Mouse (Mus musculus): Measurements from ENCODE around the gene Nos1. TPM values are rescaled to one million over a fixed set of nuclear protein-coding genes. Genes with fewer than 3 reads are reported as not detected.

Nos1 gene
- polyA plus RNA-seq, 1 experiment from 2014 or later: not detected

DNA sequence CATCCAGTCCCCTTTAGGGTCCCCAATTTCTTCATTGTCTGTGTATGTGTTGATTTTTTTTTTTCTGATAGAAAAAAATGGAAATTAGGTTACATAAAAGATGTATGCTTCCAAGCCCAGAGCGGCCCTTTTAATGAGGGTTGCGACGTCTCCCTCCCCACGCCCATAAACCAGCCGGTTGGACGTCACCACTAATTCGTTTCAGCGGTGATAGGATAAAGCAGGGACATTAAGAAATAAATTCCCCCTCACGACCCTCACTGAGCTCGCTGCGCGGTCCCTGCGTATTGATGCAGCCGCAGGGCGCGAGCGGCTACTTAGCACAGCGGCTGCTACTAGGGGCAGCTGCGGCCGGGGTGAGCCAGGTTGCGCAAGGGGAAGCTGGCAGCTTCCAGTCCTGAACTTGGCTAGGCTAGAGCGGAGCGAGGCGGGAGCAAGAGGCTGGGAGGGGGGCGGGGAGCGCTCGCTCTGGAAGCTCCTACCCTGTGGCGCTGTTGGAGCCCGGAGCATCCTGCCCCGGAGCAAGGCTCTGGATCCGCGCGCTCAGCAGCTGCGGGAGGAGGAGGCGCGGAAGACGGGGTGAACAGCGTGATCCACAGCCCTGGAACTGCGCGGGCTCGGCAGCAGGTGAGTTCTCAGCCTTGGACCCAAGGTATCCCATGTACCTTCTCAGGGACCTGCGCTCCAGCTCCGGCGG is 61.0 kb downstream of the Nos1 start:
- H3K36me3 ChIP-seq (ENCODE audit: control insufficient read depth, insufficient read depth, low read length): no peaks in the 10 kb centered on the region
- no peak overlapping the region for H3K9ac ChIP-seq (ENCODE audit: low read depth, low read length)
- no peak for ATAC-seq (replicated peaks; ENCODE audit: insufficient number of reproducible peaks, low FRiP score, low TSS enrichment)
- WGBS (ENCODE audit: insufficient replicate concordance): 2% methylated on average over 44 of the region's 44 CpGs
- 0 out of 2 replicates have a peak overlapping the region, but pooled peaks have one; percentile 2 for H3K4me3 ChIP-seq (ENCODE audit: low read depth, low read length)
- H3K4me1 ChIP-seq (ENCODE audit: control insufficient read depth, insufficient read depth, low read length): no peaks in the 10 kb centered on the region
- H3K4me2 ChIP-seq: no peak overlapping the region
- H3K27ac ChIP-seq (ENCODE audit: low read depth, low read length): no peak overlapping the region
- H3K27me3 ChIP-seq (ENCODE audit: control insufficient read depth, insufficient read depth, low read length): peaks cover 72% of the 10 kb centered on the region
- no peaks in the 10 kb centered on the region for H3K9me3 ChIP-seq (replicated peaks; ENCODE audit: control insufficient read depth, low read length)

DNA sequence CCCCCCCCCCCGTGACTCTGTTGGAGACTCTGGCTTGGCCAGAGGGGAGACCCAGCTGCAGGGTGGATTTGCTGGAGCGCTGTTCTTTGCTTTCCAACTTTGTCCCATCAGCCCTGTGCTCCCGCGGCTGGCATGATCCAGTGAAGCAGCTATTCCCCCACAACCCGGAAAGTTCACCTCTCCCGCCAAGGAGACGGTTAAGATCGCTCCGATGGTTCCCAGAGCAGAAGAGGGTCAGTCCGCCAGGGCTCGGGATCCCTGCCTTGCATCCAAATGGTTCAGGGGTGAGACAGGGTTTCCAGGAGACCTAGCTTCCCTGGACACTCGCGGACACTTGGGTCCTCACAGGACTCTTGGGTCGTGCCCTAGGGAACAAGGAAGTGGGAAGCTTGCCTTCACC is 61.9 kb downstream of the Nos1 start:
- WGBS (ENCODE audit: insufficient replicate concordance): 7% methylated on average over 14 of the region's 14 CpGs
- H3K4me3 ChIP-seq (ENCODE audit: low read depth, low read length): no peak overlapping the region
- no peaks in the 10 kb centered on the region for H3K9me3 ChIP-seq (replicated peaks; ENCODE audit: control insufficient read depth, low read length)
- H3K36me3 ChIP-seq (ENCODE audit: control insufficient read depth, insufficient read depth, low read length): no peaks in the 10 kb centered on the region
- H3K27ac ChIP-seq (ENCODE audit: low read depth, low read length): no peak overlapping the region
- no peak overlapping the region for H3K4me2 ChIP-seq
- no peak overlapping the region for H3K9ac ChIP-seq (ENCODE audit: low read depth, low read length)
- H3K4me1 ChIP-seq (ENCODE audit: control insufficient read depth, insufficient read depth, low read length): no peaks in the 10 kb centered on the region
- no peak for ATAC-seq (replicated peaks; ENCODE audit: insufficient number of reproducible peaks, low FRiP score, low TSS enrichment)
- H3K27me3 ChIP-seq (ENCODE audit: control insufficient read depth, insufficient read depth, low read length): peaks cover 66% of the 10 kb centered on the region

- Histone ChIP-seq H3K9me3 (replicated peaks; ENCODE audit: control insufficient read depth, low read length) (no peaks in the 10 kb centered on the region), H3K27ac (ENCODE audit: low read depth, low read length) (no peak overlapping the region), H3K9ac (ENCODE audit: low read depth, low read length) (no peak overlapping the region), H3K4me3 (ENCODE audit: low read depth, low read length) (no peak overlapping the region), H3K36me3 (ENCODE audit: control insufficient read depth, insufficient read depth, low read length) (no peaks in the 10 kb centered on the region), H3K27me3 (ENCODE audit: control insufficient read depth, insufficient read depth, low read length) (peaks cover 53% of the 10 kb centered on the region), H3K4me2 (no peak overlapping the region), H3K4me1 (ENCODE audit: control insufficient read depth, insufficient read depth, low read length) (no peaks in the 10 kb centered on the region)
- ATAC-seq (replicated peaks; ENCODE audit: insufficient number of reproducible peaks, low FRiP score, low TSS enrichment): no peak
- WGBS (ENCODE audit: insufficient replicate concordance): 19% methylated on average over 1 of the region's 1 CpGs
Observed at GRCm38 (mm10) chr5:117844611-117845010, 63.8 kb downstream of the Nos1 start.

DNA sequence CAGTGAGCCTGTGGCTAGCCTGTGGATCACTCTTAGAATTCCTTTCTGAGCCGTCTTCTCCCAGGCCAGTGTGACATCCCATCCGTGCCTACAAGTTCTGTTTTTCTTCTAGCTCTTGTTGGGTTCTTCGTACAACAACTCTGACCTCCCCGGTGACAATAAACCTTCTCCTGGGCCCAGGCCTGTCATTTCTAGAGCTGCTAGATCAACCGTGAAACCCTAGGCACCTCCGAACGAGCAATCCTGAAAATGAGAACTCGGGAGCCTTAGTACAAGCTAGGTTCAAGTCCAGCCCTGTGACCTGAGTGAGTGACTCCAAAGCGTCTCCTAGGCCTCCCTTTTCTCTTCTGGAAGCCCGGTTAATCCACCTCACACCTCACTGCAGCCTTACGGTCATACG is 69.6 kb downstream of the Nos1 start:
- WGBS (ENCODE audit: insufficient replicate concordance): 76% methylated on average over 12 of the region's 12 CpGs
- ATAC-seq (replicated peaks; ENCODE audit: insufficient number of reproducible peaks, low FRiP score, low TSS enrichment): no peak
- Histone ChIP-seq H3K9me3 (replicated peaks; ENCODE audit: control insufficient read depth, low read length) (no peaks in the 10 kb centered on the region), H3K27ac (ENCODE audit: low read depth, low read length) (no peak overlapping the region), H3K36me3 (ENCODE audit: control insufficient read depth, insufficient read depth, low read length) (no peaks in the 10 kb centered on the region), H3K4me3 (ENCODE audit: low read depth, low read length) (no peak overlapping the region), H3K4me1 (ENCODE audit: control insufficient read depth, insufficient read depth, low read length) (no peaks in the 10 kb centered on the region), H3K4me2 (no peak overlapping the region), H3K9ac (ENCODE audit: low read depth, low read length) (no peak overlapping the region), H3K27me3 (ENCODE audit: control insufficient read depth, insufficient read depth, low read length) (peaks cover 6% of the 10 kb centered on the region; the same call in 1 of the 2 replicates)

DNA sequence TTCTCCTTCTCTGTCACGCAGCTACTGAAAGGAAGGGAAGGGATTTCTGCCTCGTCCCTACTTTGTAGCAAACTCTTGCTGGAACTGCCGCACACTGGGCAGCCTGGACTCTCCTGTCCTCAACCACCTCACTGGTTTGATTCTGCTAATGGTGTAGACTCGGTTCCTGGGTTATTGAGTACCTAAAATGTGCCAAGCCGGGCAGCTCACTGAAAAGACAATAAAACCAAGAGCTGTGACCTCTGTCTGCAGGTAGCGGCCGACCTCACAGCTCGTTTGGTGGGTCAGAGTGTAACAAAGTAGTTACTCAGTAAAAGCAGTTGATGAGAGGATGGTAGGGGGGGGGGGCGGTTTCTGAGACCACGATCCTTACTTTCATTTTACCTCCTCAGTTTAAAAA is 72.9 kb downstream of the Nos1 start:
- H3K27ac ChIP-seq (ENCODE audit: low read depth, low read length): no peak overlapping the region
- H3K4me2 ChIP-seq: no peak overlapping the region
- 69% methylated on average over 10 of the region's 10 CpGs for WGBS (ENCODE audit: insufficient replicate concordance)
- no peak for ATAC-seq (replicated peaks; ENCODE audit: insufficient number of reproducible peaks, low FRiP score, low TSS enrichment)
- H3K36me3 ChIP-seq (ENCODE audit: control insufficient read depth, insufficient read depth, low read length): no peaks in the 10 kb centered on the region
- H3K27me3 ChIP-seq (ENCODE audit: control insufficient read depth, insufficient read depth, low read length): peaks cover 6% of the 10 kb centered on the region; the same call in 1 of the 2 replicates
- no peak overlapping the region for H3K9ac ChIP-seq (ENCODE audit: low read depth, low read length)
- H3K4me1 ChIP-seq (ENCODE audit: control insufficient read depth, insufficient read depth, low read length): no peaks in the 10 kb centered on the region
- H3K9me3 ChIP-seq (replicated peaks; ENCODE audit: control insufficient read depth, low read length): no peaks in the 10 kb centered on the region
- no peak overlapping the region for H3K4me3 ChIP-seq (ENCODE audit: low read depth, low read length)

DNA sequence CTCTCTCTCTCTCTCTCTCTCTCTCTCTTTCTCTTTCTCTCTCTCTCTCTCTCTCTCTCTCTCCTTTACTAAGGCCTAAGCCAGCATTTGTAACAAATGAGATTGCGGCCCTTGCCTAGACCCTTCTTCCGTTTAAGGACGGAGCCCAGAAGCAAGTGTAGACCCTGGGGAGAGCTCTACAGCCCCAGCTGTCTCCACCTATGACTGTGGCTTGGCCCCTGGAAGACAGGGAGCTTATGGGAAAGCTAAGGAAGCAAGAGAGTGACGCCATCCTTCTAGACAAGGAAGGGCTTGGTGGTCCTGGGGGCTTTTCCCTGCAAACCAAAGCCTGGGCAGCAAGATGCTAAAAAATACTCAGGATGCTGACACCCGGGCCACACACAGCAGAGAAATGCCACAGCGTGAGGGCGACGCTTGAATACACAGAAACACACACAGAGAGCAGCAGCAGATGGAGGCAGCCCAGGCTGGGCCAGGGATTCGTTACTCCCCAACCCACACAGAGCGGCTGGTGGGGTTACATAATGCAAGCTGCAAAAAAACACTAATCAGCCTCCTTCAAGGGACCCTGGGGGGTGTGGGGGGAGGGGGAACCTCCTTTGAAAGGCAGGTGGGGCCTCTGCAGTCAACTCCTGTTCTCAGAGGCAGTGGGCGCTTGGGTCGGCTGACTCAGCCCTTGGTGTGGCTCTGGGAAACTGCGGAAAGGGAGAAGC is 83.9 kb downstream of the Nos1 start:
- Histone ChIP-seq H3K4me3 (ENCODE audit: low read depth, low read length) (no peak overlapping the region), H3K36me3 (ENCODE audit: control insufficient read depth, insufficient read depth, low read length) (no peaks in the 10 kb centered on the region), H3K4me2 (no peak overlapping the region), H3K27ac (ENCODE audit: low read depth, low read length) (no peak overlapping the region), H3K27me3 (ENCODE audit: control insufficient read depth, insufficient read depth, low read length) (peaks cover 15% of the 10 kb centered on the region; the same call in 1 of the 2 replicates), H3K4me1 (ENCODE audit: control insufficient read depth, insufficient read depth, low read length) (no peaks in the 10 kb centered on the region), H3K9me3 (replicated peaks; ENCODE audit: control insufficient read depth, low read length) (no peaks in the 10 kb centered on the region), H3K9ac (ENCODE audit: low read depth, low read length) (no peak overlapping the region)
- no peak for ATAC-seq (replicated peaks; ENCODE audit: insufficient number of reproducible peaks, low FRiP score, low TSS enrichment)
- 18% methylated on average over 13 of the region's 13 CpGs for WGBS (ENCODE audit: insufficient replicate concordance)

DNA sequence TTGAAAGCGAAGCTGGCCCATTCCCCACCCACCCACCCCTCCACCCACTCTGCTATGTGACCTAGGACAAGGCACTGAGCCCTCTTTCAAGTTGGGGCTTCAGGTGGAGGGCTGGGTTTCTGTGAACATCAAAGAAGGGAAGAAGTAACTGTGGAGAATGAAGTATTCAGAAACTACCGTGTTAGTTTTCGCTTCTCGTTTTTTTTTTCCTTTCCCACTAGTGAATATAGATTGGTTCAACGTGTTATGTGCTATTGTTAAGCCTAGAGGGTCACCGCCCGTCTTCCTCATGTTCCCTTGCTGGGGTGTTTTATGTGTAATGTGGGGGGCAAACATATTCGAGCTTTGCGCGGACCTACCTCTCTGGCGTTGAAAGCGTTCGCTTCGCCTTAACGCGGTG is 85.0 kb downstream of the Nos1 start:
- Histone ChIP-seq H3K4me3 (ENCODE audit: low read depth, low read length) (no peak overlapping the region), H3K4me2 (no peak overlapping the region), H3K27ac (ENCODE audit: low read depth, low read length) (no peak overlapping the region), H3K27me3 (ENCODE audit: control insufficient read depth, insufficient read depth, low read length) (peaks cover 21% of the 10 kb centered on the region; the same call in 1 of the 2 replicates), H3K36me3 (ENCODE audit: control insufficient read depth, insufficient read depth, low read length) (no peaks in the 10 kb centered on the region), H3K9me3 (replicated peaks; ENCODE audit: control insufficient read depth, low read length) (no peaks in the 10 kb centered on the region), H3K9ac (ENCODE audit: low read depth, low read length) (no peak overlapping the region), H3K4me1 (ENCODE audit: control insufficient read depth, insufficient read depth, low read length) (no peaks in the 10 kb centered on the region)
- ATAC-seq (replicated peaks; ENCODE audit: insufficient number of reproducible peaks, low FRiP score, low TSS enrichment): no peak
- WGBS (ENCODE audit: insufficient replicate concordance): 57% methylated on average over 16 of the region's 16 CpGs

DNA sequence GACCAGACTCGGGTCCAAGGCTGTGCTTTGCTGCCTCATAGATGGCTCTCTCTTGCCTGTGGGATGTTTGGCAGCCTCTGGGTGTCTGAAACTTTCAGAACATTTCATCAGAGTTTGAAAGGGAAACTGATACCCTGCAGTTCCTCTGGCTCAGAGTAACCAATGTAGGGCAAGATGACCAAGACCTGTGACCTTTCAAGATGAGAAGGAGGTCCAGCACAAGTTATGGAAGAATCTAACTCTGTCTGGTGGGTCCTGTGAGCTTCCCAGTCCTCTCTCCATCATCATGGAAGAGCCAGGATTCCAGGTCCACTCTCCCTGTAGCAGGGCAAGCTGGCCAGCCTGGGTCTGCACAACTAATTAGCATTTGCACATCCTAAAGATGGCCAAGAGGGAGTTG is 90.8 kb downstream of the Nos1 start:
- no peaks in the 10 kb centered on the region for H3K36me3 ChIP-seq (ENCODE audit: control insufficient read depth, insufficient read depth, low read length)
- H3K27ac ChIP-seq (ENCODE audit: low read depth, low read length): no peak overlapping the region
- H3K9me3 ChIP-seq (replicated peaks; ENCODE audit: control insufficient read depth, low read length): no peaks in the 10 kb centered on the region
- H3K9ac ChIP-seq (ENCODE audit: low read depth, low read length): no peak overlapping the region
- H3K4me2 ChIP-seq: no peak overlapping the region
- H3K4me3 ChIP-seq (ENCODE audit: low read depth, low read length): no peak overlapping the region
- H3K27me3 ChIP-seq (ENCODE audit: control insufficient read depth, insufficient read depth, low read length): 0 out of 2 replicates have a peak, but pooled peaks cover 6% of the 10 kb centered on the region
- no peak for ATAC-seq (replicated peaks; ENCODE audit: insufficient number of reproducible peaks, low FRiP score, low TSS enrichment)
- WGBS (ENCODE audit: insufficient replicate concordance): 61% methylated on average over 1 of the region's 1 CpGs
- H3K4me1 ChIP-seq (ENCODE audit: control insufficient read depth, insufficient read depth, low read length): no peaks in the 10 kb centered on the region
